8 mouse cellular contexts compared by ENCODE assay signal in the genomic region with DNA sequence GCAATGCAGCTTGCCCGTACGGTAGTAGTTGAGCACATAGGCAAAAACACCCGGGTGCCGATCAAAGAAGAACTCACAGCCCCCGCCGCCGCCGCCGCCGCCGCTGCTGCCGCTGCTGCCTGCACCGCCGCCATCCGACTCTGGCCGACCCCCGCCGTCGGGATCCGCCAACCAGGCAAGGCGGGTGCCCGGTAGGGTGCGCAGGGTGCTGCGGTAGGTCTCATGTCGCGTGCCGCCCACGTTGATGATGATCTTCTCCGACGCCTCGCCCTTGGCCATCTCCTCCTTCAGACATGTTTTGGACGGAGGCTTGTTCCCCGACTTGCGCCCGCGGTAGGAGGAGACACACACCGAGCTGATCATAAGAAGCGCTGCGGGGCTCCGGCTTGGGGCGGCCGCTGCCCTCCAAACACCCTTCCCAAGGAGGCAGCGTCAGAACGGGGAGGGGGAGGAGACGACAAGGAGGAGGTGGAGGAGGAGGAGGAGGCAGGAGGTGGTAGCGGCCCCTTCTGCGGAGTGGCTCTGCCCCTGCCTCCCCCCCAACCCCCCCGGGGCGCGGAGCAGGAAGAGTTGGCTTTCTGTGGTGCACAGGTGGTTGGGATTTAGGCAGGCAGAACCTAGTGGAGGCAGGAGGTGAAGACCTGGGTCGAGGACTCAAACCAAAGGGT. TPM values are rescaled to one million over a fixed set of nuclear protein-coding genes. Genes with fewer than 3 reads are reported as not detected.
A peak's percentile ranks its signal among the peaks of the same experiment; 100 is the strongest.
DNase-seq lines count a peak whose midpoint lies in the region; ATAC-seq and TF ChIP-seq lines count a peak whose summit lies in the region.

No protein-coding gene starts in this region.

- no peak for ATAC-seq in hindbrain, embryonic 12.5 days (ENCODE audit: low FRiP score)
- no peak for ATAC-seq in liver, embryonic 14.5 days (ENCODE audit: insufficient read depth)
- no peak for ATAC-seq in stomach, embryonic 14.5 days (ENCODE audit: insufficient number of reproducible peaks, insufficient read depth, low FRiP score, low read depth)

- under 1% methylated on average over 51 of the region's 51 CpGs for WGBS in kidney, adult 2 months
- under 1% methylated on average over 50 of the region's 51 CpGs for WGBS in embryonic facial prominence, embryonic 10.5 days
- WGBS in hindbrain, embryonic 12.5 days = under 1% methylated on average over 49 of the region's 51 CpGs
- 1% methylated on average over 49 of the region's 51 CpGs for WGBS in liver, embryonic 14.5 days (ENCODE audit: insufficient replicate concordance)
- under 1% methylated on average over 51 of the region's 51 CpGs for WGBS in stomach, embryonic 14.5 days

- H3K4me3 ChIP-seq in kidney, adult 2 months (ENCODE audit: insufficient read depth, low read depth, low read length) = peak overlapping the region; percentile 7; the same call in 1 of the 2 replicates
- H3K4me3 ChIP-seq in embryonic facial prominence, embryonic 10.5 days = peak overlapping the region; percentile 65
- peak overlapping the region; percentile 57 for H3K4me3 ChIP-seq in hindbrain, embryonic 12.5 days
- no peak overlapping the region for H3K4me3 ChIP-seq in liver, embryonic 14.5 days (ENCODE audit: insufficient read depth in 1 of 2, low read depth in 2 of 2, low read length in 2 of 2)
- peak overlapping the region; percentile 42 for H3K4me3 ChIP-seq in stomach, embryonic 14.5 days (ENCODE audit: low read depth, low read length)

- TF ChIP-seq CTCF in kidney, adult 2 months (conservative IDR thresholded peaks at IDR 0.05; ENCODE audit: insufficient read depth, insufficient read length, low read depth, low read length) = no peak
- TF ChIP-seq CTCF in liver, embryonic 14.5 days (IDR thresholded peaks at IDR 0.05; ENCODE audit: low read depth) = no peak

- H3K4me1 ChIP-seq in kidney, adult 2 months (ENCODE audit: control insufficient read depth, insufficient read depth, low read length) = no peaks in the 10 kb centered on the region
- peaks cover 39% of the 10 kb centered on the region for H3K4me1 ChIP-seq in embryonic facial prominence, embryonic 10.5 days
- H3K4me1 ChIP-seq in hindbrain, embryonic 12.5 days = peaks cover 27% of the 10 kb centered on the region
- no peaks in the 10 kb centered on the region for H3K4me1 ChIP-seq in liver, embryonic 14.5 days (replicated peaks; ENCODE audit: control insufficient read depth in 2 of 2, insufficient read depth in 2 of 2, low read length in 1 of 2)
- peaks cover 14% of the 10 kb centered on the region; the same call in 1 of the 2 replicates for H3K4me1 ChIP-seq in stomach, embryonic 14.5 days (ENCODE audit: control insufficient read depth, insufficient read depth, low read length)

- H3K4me2 ChIP-seq in hindbrain, embryonic 12.5 days (replicated peaks) = peak overlapping the region; percentile 98
- H3K4me2 ChIP-seq in liver, embryonic 14.5 days (ENCODE audit: low read depth) = peak overlapping the region; percentile 31; the same call in 1 of the 2 replicates
- peak overlapping the region; percentile 76 for H3K4me2 ChIP-seq in stomach, embryonic 14.5 days (replicated peaks; ENCODE audit: low read depth, low read length)

- no peak overlapping the region for H3K27ac ChIP-seq in kidney, adult 2 months (ENCODE audit: insufficient read depth, low read depth, low read length)
- no peak overlapping the region; the same call in 1 of the 2 replicates for H3K27ac ChIP-seq in embryonic facial prominence, embryonic 10.5 days (replicated peaks)
- no peak overlapping the region for H3K27ac ChIP-seq in hindbrain, embryonic 12.5 days
- H3K27ac ChIP-seq in liver, embryonic 14.5 days = no peak overlapping the region
- H3K27ac ChIP-seq in stomach, embryonic 14.5 days (ENCODE audit: low read length) = no peak overlapping the region

- peaks cover 2% of the 10 kb centered on the region; the same call in 1 of the 2 replicates for H3K27me3 ChIP-seq in kidney, adult 2 months (replicated peaks; ENCODE audit: control insufficient read depth, insufficient read depth, low read length)
- peaks cover 100% of the 10 kb centered on the region for H3K27me3 ChIP-seq in embryonic facial prominence, embryonic 10.5 days (replicated peaks; ENCODE audit: low read depth, poor library complexity, severe bottlenecking)
- peaks cover 91% of the 10 kb centered on the region for H3K27me3 ChIP-seq in hindbrain, embryonic 12.5 days
- H3K27me3 ChIP-seq in liver, embryonic 14.5 days (ENCODE audit: control insufficient read depth, insufficient read depth, low read length) = peaks cover 63% of the 10 kb centered on the region
- peaks cover 65% of the 10 kb centered on the region for H3K27me3 ChIP-seq in stomach, embryonic 14.5 days (ENCODE audit: control insufficient read depth, insufficient read depth, low read length)

- no peaks in the 10 kb centered on the region for H3K9me3 ChIP-seq in embryonic facial prominence, embryonic 10.5 days
- no peaks in the 10 kb centered on the region for H3K9me3 ChIP-seq in hindbrain, embryonic 12.5 days (replicated peaks)
- H3K9me3 ChIP-seq in liver, embryonic 14.5 days (ENCODE audit: control insufficient read depth, low read length) = no peaks in the 10 kb centered on the region
- H3K9me3 ChIP-seq in stomach, embryonic 14.5 days (ENCODE audit: control insufficient read depth, low read depth, low read length) = no peaks in the 10 kb centered on the region

- H3K36me3 ChIP-seq in kidney, adult 2 months (ENCODE audit: control insufficient read depth, insufficient read depth, low read length) = no peaks in the 10 kb centered on the region
- no peaks in the 10 kb centered on the region for H3K36me3 ChIP-seq in embryonic facial prominence, embryonic 10.5 days (replicated peaks)
- H3K36me3 ChIP-seq in hindbrain, embryonic 12.5 days = no peaks in the 10 kb centered on the region
- no peaks in the 10 kb centered on the region for H3K36me3 ChIP-seq in liver, embryonic 14.5 days (replicated peaks; ENCODE audit: control insufficient read depth, insufficient read depth, low read depth)
- no peaks in the 10 kb centered on the region for H3K36me3 ChIP-seq in stomach, embryonic 14.5 days (ENCODE audit: control insufficient read depth, insufficient read depth, low read length)

- DNase-seq in kidney, adult 2 months = no peak
- no peak for DNase-seq in kidney, postnatal 14 days
- peak; percentile 84 for DNase-seq in ZHBTc4 (ENCODE audit: low read depth, low spot score)
- DNase-seq in embryonic facial prominence, embryonic 10.5 days (ENCODE audit: low spot score) = peak; percentile 66
- DNase-seq in liver, embryonic 14.5 days (ENCODE audit: low read depth in 3 of 3, low spot score in 3 of 3) = no peak
- DNase-seq in T-cell, adult 2 months (ENCODE audit: low spot score) = no peak

- peak overlapping the region; percentile 58 for H3K9ac ChIP-seq in hindbrain, embryonic 12.5 days
- H3K9ac ChIP-seq in liver, embryonic 14.5 days (replicated peaks) = no peak overlapping the region
- 0 out of 2 replicates have a peak overlapping the region, but pooled peaks have one; percentile 0 for H3K9ac ChIP-seq in stomach, embryonic 14.5 days (replicated peaks; ENCODE audit: low read depth, low read length)

- TF ChIP-seq EP300 in liver, embryonic 14.5 days (IDR thresholded peaks at IDR 0.05; ENCODE audit: low read depth) = no peak

- TF ChIP-seq POLR2A in kidney, adult 2 months (IDR thresholded peaks at IDR 0.05; ENCODE audit: low read depth, low read length) = no peak

RNA-seq across cellular contexts. Expression of gene Kcnc4, which starts 0.7 kb away (rescaled TPM):
- polyA plus RNA-seq in kidney, adult 2 months (2012; rRNA removed) = 0.20 and 0.78 TPM in 2 replicates
- polyA plus RNA-seq in embryonic facial prominence, embryonic 10.5 days (2016; fragmentation: Nextera tagmentation; extraction: Ambion mirVana) = 0.32 and 0.33 TPM in 2 replicates
- 0.71 and 0.73 TPM in 2 replicates for polyA plus RNA-seq in hindbrain, embryonic 12.5 days (2016; fragmentation: Nextera tagmentation; extraction: Ambion mirVana)
- polyA plus RNA-seq in liver, embryonic 14.5 days (2012; rRNA removed) = 0.01 TPM in 1 of 2 replicates, not detected in the other
- not detected in 2 replicates for polyA plus RNA-seq in liver, embryonic 14.5 days (2014; fragmentation: Nextera tagmentation; extraction: Ambion mirVana)
- polyA plus RNA-seq in stomach, embryonic 14.5 days (2014; fragmentation: Nextera tagmentation; extraction: Ambion mirVana) = 0.11 TPM in 1 of 2 replicates, not detected in the other

RNA-seq across cellular contexts. Expression of gene Slc6a17, which starts 59.2 kb away (rescaled TPM):
- 16.0 and 19.2 TPM in 2 replicates for polyA plus RNA-seq in kidney, adult 2 months (2012; rRNA removed)
- polyA plus RNA-seq in embryonic facial prominence, embryonic 10.5 days (2016; fragmentation: Nextera tagmentation; extraction: Ambion mirVana) = 2.2 and 4.9 TPM in 2 replicates
- 5.6 and 5.7 TPM in 2 replicates for polyA plus RNA-seq in hindbrain, embryonic 12.5 days (2016; fragmentation: Nextera tagmentation; extraction: Ambion mirVana)
- 0.12 and 0.15 TPM in 2 replicates for polyA plus RNA-seq in liver, embryonic 14.5 days (2012; rRNA removed)
- 0.11 TPM in 1 of 2 replicates, not detected in the other for polyA plus RNA-seq in liver, embryonic 14.5 days (2014; fragmentation: Nextera tagmentation; extraction: Ambion mirVana)
- 2.2 TPM in 2 replicates for polyA plus RNA-seq in stomach, embryonic 14.5 days (2014; fragmentation: Nextera tagmentation; extraction: Ambion mirVana)

Comparison
In these comparisons a context has a peak if more than half of its experiments do, and no peak if none do; other contexts are left out.
1. DNase-seq: peak in ZHBTc4 (single experiment) and embryonic facial prominence, embryonic 10.5 days (single experiment); none in kidney, adult 2 months (single experiment), kidney, postnatal 14 days (single experiment), liver, embryonic 14.5 days (0 of 3) and T-cell, adult 2 months (single experiment).
2. H3K4me3 ChIP-seq: peak in kidney, adult 2 months (single experiment), embryonic facial prominence, embryonic 10.5 days (single experiment), hindbrain, embryonic 12.5 days (single experiment) and stomach, embryonic 14.5 days (single experiment); none in liver, embryonic 14.5 days (0 of 2).
3. H3K4me2 ChIP-seq: peak in every context shown above with its lines; median percentile 98 in hindbrain, embryonic 12.5 days; 76 in stomach, embryonic 14.5 days; 31 in liver, embryonic 14.5 days.